Mouse (Mus musculus) embryonic facial prominence, embryonic 13.5 days (tissue): ENCODE results near the gene Abcc8. TPM values are rescaled to one million over a fixed set of nuclear protein-coding genes. Genes with fewer than 3 reads are reported as not detected.

Experiments
- ATAC-seq: fragments of 200-750 bp; cut with Nextera tagmentation; 2 replicates; pipeline ENCODE4 v1.8.0; 2017; ENCODE audit warnings: low read depth; ENCODE audit not compliant: insufficient number of reproducible peaks, insufficient read depth, low FRiP score, low TSS enrichment
- H3K27ac ChIP-seq: fragments of 300-500 bp; sonication (generic); 2 replicates; pipeline ENCODE4 v1.5.1; 2015; ENCODE audit warnings: moderate library complexity, mild to moderate bottlenecking, inconsistent platforms
- H3K27me3 ChIP-seq: fragments of 300-500 bp; sonication (generic); 2 replicates; pipeline ENCODE4 v1.6.1; 2015; ENCODE audit warnings: mild to moderate bottlenecking, inconsistent platforms
- H3K36me3 ChIP-seq: fragments of 300-500 bp; sonication (generic); 2 replicates; pipeline ENCODE4 v1.6.1; 2015; ENCODE audit warnings: mild to moderate bottlenecking, inconsistent platforms
- H3K4me1 ChIP-seq: fragments of 300-500 bp; sonication (generic); 2 replicates; pipeline ENCODE4 v1.6.1; 2015; ENCODE audit warnings: inconsistent platforms
- H3K4me2 ChIP-seq: fragments of 300-500 bp; sonication (generic); 2 replicates; pipeline ENCODE4 v1.6.1; 2015; ENCODE audit warnings: moderate library complexity, mild to moderate bottlenecking, inconsistent platforms
- H3K4me3 ChIP-seq: fragments of 300-500 bp; sonication (generic); 2 replicates; pipeline ENCODE4 v1.5.1; 2015; ENCODE audit warnings: mild to moderate bottlenecking, inconsistent platforms
- H3K9ac ChIP-seq: fragments of 300-500 bp; sonication (generic); 2 replicates; pipeline ENCODE4 v1.6.1; 2015; ENCODE audit warnings: mild to moderate bottlenecking, inconsistent platforms
- H3K9me3 ChIP-seq: fragments of 300-500 bp; sonication (generic); 2 replicates; pipeline ENCODE4 v1.6.1; 2016; ENCODE audit warnings: inconsistent platforms
- WGBS: fragments of 180-500 bp; shearing (Covaris S2); methylation state at CpG from one replicate; pipeline ENCODE4 v1.1.7; 2015; ENCODE audit warnings: mixed read lengths; 5-methylcytosine and 5-hydroxymethylcytosine counted together
- polyA plus RNA-seq: library from polyadenylated mRNA; unstranded; fragments of >200 nt; fragmentation: Nextera tagmentation; extraction: Ambion mirVana; gene quantifications from 2 replicates; pipeline ENCODE4 v1.2.1, GENCODE M21; 2015

The Abcc8 gene
- polyA plus RNA-seq, 1 experiment from 2014 or later, result 1.8 TPM

- Histone ChIP-seq H3K4me1 (peaks cover 16% of the 10 kb centered on the region), H3K9ac (no peak overlapping the region), H3K27me3 (0 out of 2 replicates have a peak, but pooled peaks cover 3% of the 10 kb centered on the region), H3K9me3 (no peaks in the 10 kb centered on the region), H3K4me2 (no peak overlapping the region), H3K27ac (no peak overlapping the region), H3K4me3 (no peak overlapping the region), H3K36me3 (no peaks in the 10 kb centered on the region)
- WGBS, result 44% methylated on average over 7 of the region's 7 CpGs
- ATAC-seq, result no peak
These were observed 50.2 kb downstream of the Abcc8 start for GRCm38 (mm10) chr7:46129463-46130179.

DNA sequence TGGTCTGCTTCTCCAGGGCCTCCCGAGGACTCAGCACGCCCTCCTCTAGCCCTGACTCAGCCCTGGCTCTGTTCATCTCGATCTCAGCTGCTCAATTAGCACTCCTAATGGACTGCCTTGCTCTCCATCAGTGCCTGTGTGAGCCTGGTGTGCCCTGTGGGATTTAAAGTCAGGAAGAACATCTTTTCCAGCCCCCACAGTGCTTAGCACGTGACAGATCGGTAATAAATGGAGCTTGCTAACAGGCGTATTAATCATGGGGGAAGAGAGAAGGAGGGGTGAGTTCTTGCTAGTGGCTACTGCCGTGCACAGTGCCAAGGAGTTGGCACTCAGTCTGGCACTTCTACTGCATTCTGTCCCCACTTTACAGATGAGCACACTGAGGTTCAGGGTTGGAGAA, 51.6 kb downstream of the Abcc8 start:
- no peak for ATAC-seq
- H3K27ac ChIP-seq, result no peak overlapping the region
- WGBS, result 54% methylated on average over 7 of the region's 7 CpGs
- H3K9ac ChIP-seq, result no peak overlapping the region
- H3K4me1 ChIP-seq, result peaks cover 8% of the 10 kb centered on the region; the same call in 1 of the 2 replicates
- H3K27me3 ChIP-seq, result no peaks in the 10 kb centered on the region
- H3K4me2 ChIP-seq, result no peak overlapping the region
- no peaks in the 10 kb centered on the region for H3K36me3 ChIP-seq
- no peaks in the 10 kb centered on the region for H3K9me3 ChIP-seq
- no peak overlapping the region for H3K4me3 ChIP-seq

DNA sequence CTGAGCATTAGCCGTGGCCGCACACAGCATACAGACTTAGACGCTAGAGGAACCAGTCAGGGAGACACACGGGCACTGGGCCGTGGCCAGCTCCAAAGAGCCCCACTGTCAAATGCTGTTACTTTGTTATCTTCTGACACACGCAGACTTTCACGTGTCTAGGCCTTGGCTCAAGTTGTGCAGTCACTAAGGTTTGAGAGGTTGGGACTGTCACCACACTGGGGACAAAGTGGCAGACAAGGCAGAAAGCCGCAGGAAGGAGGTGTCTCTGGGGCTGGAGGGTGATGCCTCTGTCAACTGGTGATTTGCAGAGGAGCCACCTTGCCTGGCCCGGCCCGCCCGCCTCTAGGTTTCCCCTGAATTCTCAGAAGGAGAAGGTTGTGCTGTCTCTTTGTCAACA, 54.5 kb downstream of the Abcc8 start:
- no peak overlapping the region for H3K9ac ChIP-seq
- no peaks in the 10 kb centered on the region for H3K9me3 ChIP-seq
- WGBS, result 86% methylated on average over 11 of the region's 11 CpGs
- no peaks in the 10 kb centered on the region for H3K36me3 ChIP-seq
- no peak overlapping the region for H3K4me2 ChIP-seq
- H3K27me3 ChIP-seq, result no peaks in the 10 kb centered on the region
- no peaks in the 10 kb centered on the region for H3K4me1 ChIP-seq
- H3K4me3 ChIP-seq, result no peak overlapping the region
- H3K27ac ChIP-seq, result no peak overlapping the region
- no peak for ATAC-seq

DNA sequence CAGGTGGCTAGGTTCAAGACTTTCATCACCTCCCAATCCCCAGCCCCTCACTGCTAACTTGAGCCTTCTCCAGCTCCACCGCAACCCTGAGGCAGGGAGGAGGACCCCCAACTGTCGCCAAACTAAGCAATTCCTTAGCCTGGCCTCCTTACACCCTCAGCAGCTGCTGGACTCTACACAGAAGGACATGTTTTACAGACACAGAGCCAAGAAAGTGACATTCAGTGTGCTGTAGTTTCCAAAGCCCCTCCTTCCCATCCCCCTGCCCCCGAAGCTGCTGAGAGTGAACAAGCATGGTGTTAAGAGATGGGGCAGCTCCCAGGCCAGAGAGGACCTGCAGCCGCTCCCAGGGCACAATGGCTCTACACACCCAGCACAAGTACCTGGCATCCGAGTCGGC, 55.4 kb downstream of the Abcc8 start:
- H3K4me1 ChIP-seq, result no peaks in the 10 kb centered on the region
- H3K27me3 ChIP-seq, result no peaks in the 10 kb centered on the region
- H3K27ac ChIP-seq, result no peak overlapping the region
- no peaks in the 10 kb centered on the region for H3K36me3 ChIP-seq
- H3K9me3 ChIP-seq, result no peaks in the 10 kb centered on the region
- no peak overlapping the region for H3K4me3 ChIP-seq
- no peak overlapping the region for H3K4me2 ChIP-seq
- no peak overlapping the region for H3K9ac ChIP-seq
- 77% methylated on average over 6 of the region's 6 CpGs for WGBS
- no peak for ATAC-seq

- Histone ChIP-seq H3K27ac (no peak overlapping the region), H3K36me3 (no peaks in the 10 kb centered on the region), H3K4me1 (no peaks in the 10 kb centered on the region), H3K4me3 (no peak overlapping the region), H3K9me3 (no peaks in the 10 kb centered on the region), H3K27me3 (no peaks in the 10 kb centered on the region), H3K4me2 (no peak overlapping the region), H3K9ac (no peak overlapping the region)
- 38% methylated on average over 4 of the region's 4 CpGs for WGBS
- no peak for ATAC-seq
These were observed 56.9 kb downstream of the Abcc8 start for GRCm38 (mm10) chr7:46122964-46123363.

GRCm38 (mm10) chr7:46117035-46117434, 62.8 kb downstream of the Abcc8 start:
- Histone ChIP-seq H3K4me1 (peaks cover 15% of the 10 kb centered on the region; the same call in 1 of the 2 replicates), H3K4me3 (no peak overlapping the region), H3K27ac (no peak overlapping the region), H3K9me3 (no peaks in the 10 kb centered on the region), H3K4me2 (no peak overlapping the region), H3K9ac (no peak overlapping the region), H3K27me3 (no peaks in the 10 kb centered on the region), H3K36me3 (no peaks in the 10 kb centered on the region)
- ATAC-seq, result 0 out of 2 replicates have a peak, but pooled peaks have one; percentile 12
- 92% methylated on average over 16 of the region's 16 CpGs for WGBS

DNA sequence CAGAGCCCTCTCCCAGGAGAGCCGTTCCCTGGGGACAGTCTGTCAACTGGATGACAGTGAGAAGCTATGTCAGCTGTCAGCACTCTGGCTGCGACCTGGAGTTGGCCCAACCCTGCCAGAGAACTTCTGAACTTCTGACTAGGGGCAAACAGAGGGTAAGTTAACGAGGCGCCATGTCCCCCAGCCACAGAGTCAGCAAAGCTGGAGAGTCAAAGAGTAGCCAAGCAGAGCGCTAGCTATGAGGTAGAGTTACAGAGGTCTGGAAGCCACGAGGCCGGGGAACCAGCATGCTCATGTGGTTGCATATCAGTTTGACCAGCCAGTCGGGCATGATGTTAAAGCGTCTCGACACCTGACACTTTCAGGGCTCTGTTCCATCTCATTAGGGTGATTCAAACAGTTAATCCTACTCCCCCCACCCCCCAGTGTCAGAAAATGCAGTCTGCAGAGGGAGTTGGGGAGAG, 63.7 kb downstream of the Abcc8 start:
- WGBS, result 47% methylated on average over 10 of the region's 10 CpGs
- no peak for ATAC-seq

GRCm38 (mm10) chr7:46113435-46113834, 66.4 kb downstream of the Abcc8 start:
- H3K4me2 ChIP-seq, result no peak overlapping the region
- H3K36me3 ChIP-seq, result no peaks in the 10 kb centered on the region
- peaks cover 15% of the 10 kb centered on the region; the same call in 1 of the 2 replicates for H3K4me1 ChIP-seq
- H3K9me3 ChIP-seq, result no peaks in the 10 kb centered on the region
- WGBS, result 61% methylated on average over 3 of the region's 3 CpGs
- no peaks in the 10 kb centered on the region for H3K27me3 ChIP-seq
- no peak overlapping the region for H3K27ac ChIP-seq
- H3K9ac ChIP-seq, result no peak overlapping the region
- no peak for ATAC-seq
- H3K4me3 ChIP-seq, result no peak overlapping the region

More for the DNA sequence above, 63.7 kb downstream of the Abcc8 start:
- H3K4me3 ChIP-seq, result no peak overlapping the region
- no peak overlapping the region for H3K27ac ChIP-seq
- no peaks in the 10 kb centered on the region for H3K27me3 ChIP-seq
- H3K9me3 ChIP-seq, result no peaks in the 10 kb centered on the region
- no peak overlapping the region for H3K9ac ChIP-seq
- no peak overlapping the region for H3K4me2 ChIP-seq
- H3K4me1 ChIP-seq, result peaks cover 15% of the 10 kb centered on the region; the same call in 1 of the 2 replicates
- H3K36me3 ChIP-seq, result no peaks in the 10 kb centered on the region

DNA sequence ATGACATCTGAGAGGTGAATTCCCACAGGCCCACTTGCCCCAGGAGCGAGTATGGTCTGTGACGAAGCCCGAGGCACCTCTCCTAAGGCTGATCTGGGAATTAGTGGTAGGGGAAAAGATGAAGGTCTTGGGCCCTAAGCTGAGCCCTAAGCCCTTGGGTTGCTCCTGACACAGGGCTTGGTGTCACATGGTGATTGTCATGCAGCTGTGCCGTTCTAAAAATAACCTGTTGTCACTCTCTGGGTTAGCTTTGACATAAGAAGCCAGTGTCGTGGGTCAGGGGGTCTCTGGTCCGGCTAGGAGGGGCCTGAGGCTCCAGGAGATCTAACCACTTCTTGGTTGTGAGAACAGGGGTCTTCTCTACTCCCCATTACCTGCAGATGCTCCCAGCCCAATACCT, 67.9 kb downstream of the Abcc8 start:
- Histone ChIP-seq H3K27ac (no peak overlapping the region), H3K9ac (no peak overlapping the region), H3K4me3 (no peak overlapping the region), H3K4me1 (peaks cover 15% of the 10 kb centered on the region; the same call in 1 of the 2 replicates), H3K36me3 (no peaks in the 10 kb centered on the region), H3K4me2 (no peak overlapping the region), H3K9me3 (no peaks in the 10 kb centered on the region), H3K27me3 (no peaks in the 10 kb centered on the region)
- 59% methylated on average over 6 of the region's 6 CpGs for WGBS
- no peak for ATAC-seq

DNA sequence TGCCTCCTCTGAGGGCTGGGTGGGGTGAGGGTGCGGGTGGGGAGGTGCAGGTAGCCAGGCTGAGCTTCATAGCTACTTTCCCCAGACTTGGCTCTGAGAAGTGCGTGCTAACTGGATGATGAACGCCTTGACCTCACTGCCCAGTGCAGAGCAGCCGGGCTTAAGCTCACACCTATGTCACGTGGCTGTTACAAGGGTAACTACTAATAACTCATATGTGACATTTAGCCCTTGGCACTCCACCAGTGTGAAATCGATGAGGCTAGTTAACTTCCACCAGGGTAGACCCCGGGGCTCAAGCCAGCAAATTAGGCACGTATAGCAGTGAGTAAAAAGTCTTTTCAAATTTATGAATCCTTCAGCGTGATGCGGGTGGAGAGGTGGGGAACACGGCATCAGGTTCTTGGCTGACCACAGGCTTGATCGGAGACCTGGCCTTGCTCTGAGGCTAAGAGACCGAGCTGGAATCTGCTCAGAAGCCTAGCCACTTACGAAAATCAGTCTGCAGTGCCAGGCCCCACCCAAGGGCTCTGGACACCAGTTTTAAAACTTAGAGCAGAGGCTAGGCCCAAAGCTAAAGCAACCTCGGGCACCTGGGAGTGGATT, 68.5 kb downstream of the Abcc8 start:
- H3K27ac ChIP-seq, result no peak overlapping the region
- H3K9me3 ChIP-seq, result no peaks in the 10 kb centered on the region
- H3K9ac ChIP-seq, result no peak overlapping the region
- no peak overlapping the region for H3K4me3 ChIP-seq
- H3K4me1 ChIP-seq, result peaks cover 13% of the 10 kb centered on the region; the same call in 1 of the 2 replicates
- 82% methylated on average over 15 of the region's 15 CpGs for WGBS
- no peaks in the 10 kb centered on the region for H3K36me3 ChIP-seq
- no peak overlapping the region for H3K4me2 ChIP-seq
- no peak for ATAC-seq
- H3K27me3 ChIP-seq, result no peaks in the 10 kb centered on the region

- no peak overlapping the region for H3K9ac ChIP-seq
- no peak for ATAC-seq
- H3K27ac ChIP-seq, result no peak overlapping the region
- no peak overlapping the region for H3K4me2 ChIP-seq
- H3K4me3 ChIP-seq, result no peak overlapping the region
- no peaks in the 10 kb centered on the region for H3K36me3 ChIP-seq
- 72% methylated on average over 3 of the region's 3 CpGs for WGBS
- H3K9me3 ChIP-seq, result no peaks in the 10 kb centered on the region
- H3K27me3 ChIP-seq, result no peaks in the 10 kb centered on the region
- peaks cover 8% of the 10 kb centered on the region; the same call in 1 of the 2 replicates for H3K4me1 ChIP-seq
These were observed 69.8 kb downstream of the Abcc8 start for GRCm38 (mm10) chr7:46110079-46110478.

DNA sequence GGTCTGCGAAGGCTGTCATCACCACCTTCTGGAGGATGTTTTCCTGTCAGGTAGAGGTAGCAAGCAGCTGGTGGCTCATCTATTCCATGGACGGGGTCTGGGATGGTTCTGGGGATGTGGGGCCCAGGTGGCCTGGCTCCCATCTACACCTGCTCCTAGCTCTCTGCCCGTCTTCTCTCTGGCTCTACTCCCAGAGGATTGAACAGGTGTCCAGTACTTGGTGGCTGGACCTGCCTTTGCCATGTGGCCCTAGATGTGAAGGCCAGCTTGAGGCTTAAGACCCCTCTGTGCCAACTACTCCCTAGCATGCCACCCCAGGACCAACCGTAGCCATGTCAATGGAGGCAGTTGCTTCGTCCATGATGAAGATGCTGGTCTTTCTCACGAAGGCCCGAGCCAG, 74.3 kb downstream of the Abcc8 start:
- no peak for ATAC-seq
- Histone ChIP-seq H3K27me3 (peaks cover 4% of the 10 kb centered on the region), H3K27ac (no peak overlapping the region), H3K9ac (no peak overlapping the region), H3K4me2 (no peak overlapping the region), H3K36me3 (no peaks in the 10 kb centered on the region), H3K4me1 (0 out of 2 replicates have a peak, but pooled peaks cover 2% of the 10 kb centered on the region), H3K4me3 (no peak overlapping the region), H3K9me3 (no peaks in the 10 kb centered on the region)
- WGBS, result 88% methylated on average over 7 of the region's 7 CpGs
